Mouse (Mus musculus) liver, embryonic 15.5 days (tissue): Measurements from ENCODE around the gene Cask. TPM values are rescaled to one million over a fixed set of nuclear protein-coding genes. Genes with fewer than 3 reads are reported as not detected.
"Not testable (repeated sequence)": the region's sequence is repeated elsewhere in the genome, so short reads cannot be mapped to it uniquely, and the experiment has no call there.

ENCODE experiments used
- ATAC-seq: fragments of 200-750 bp; cut with Nextera tagmentation; 2 replicates; pipeline ENCODE4 v1.8.0; 2017; ENCODE audit warnings: moderate number of reproducible peaks, mild to moderate bottlenecking, moderate library complexity; ENCODE audit not compliant: insufficient read depth
- H3K27ac ChIP-seq: fragments of 300-500 bp; sonication (generic); replicated peaks from 2 replicates; pipeline ENCODE4 v1.5.1; 2015; ENCODE audit warnings: mild to moderate bottlenecking, inconsistent platforms
- H3K27me3 ChIP-seq: fragments of 300-500 bp; sonication (generic); 2 replicates; pipeline ENCODE4 v1.6.1; 2015; ENCODE audit warnings: mild to moderate bottlenecking, inconsistent platforms
- H3K36me3 ChIP-seq: fragments of 300-500 bp; sonication (generic); replicated peaks from 2 replicates; pipeline ENCODE4 v1.6.1; 2015; ENCODE audit warnings: moderate library complexity, mild to moderate bottlenecking, inconsistent platforms
- H3K4me1 ChIP-seq: fragments of 300-500 bp; sonication (generic); replicated peaks from 2 replicates; pipeline ENCODE4 v1.6.1; 2015; ENCODE audit warnings: inconsistent platforms
- H3K4me2 ChIP-seq: fragments of 300-500 bp; sonication (generic); 2 replicates; pipeline ENCODE4 v1.6.1; 2015; ENCODE audit warnings: moderate library complexity, mild to moderate bottlenecking, inconsistent platforms
- H3K4me3 ChIP-seq: fragments of 300-500 bp; sonication (generic); replicated peaks from 2 replicates; pipeline ENCODE4 v1.5.1; 2015; ENCODE audit warnings: mild to moderate bottlenecking, inconsistent platforms
- H3K9ac ChIP-seq: fragments of 300-500 bp; sonication (generic); 2 replicates; pipeline ENCODE4 v1.6.1; 2015; ENCODE audit warnings: moderate library complexity, mild to moderate bottlenecking, inconsistent platforms
- H3K9me3 ChIP-seq: fragments of 300-500 bp; sonication (generic); replicated peaks from 2 replicates; pipeline ENCODE4 v1.6.1; 2016; ENCODE audit warnings: inconsistent platforms
- WGBS: fragments of 180-500 bp; shearing (Covaris S2); methylation state at CpG from one replicate; pipeline ENCODE4 v1.1.7; 2015; ENCODE audit warnings: mixed read lengths; ENCODE audit not compliant: insufficient replicate concordance; 5-methylcytosine and 5-hydroxymethylcytosine counted together
- polyA plus RNA-seq: library from polyadenylated mRNA; unstranded; fragments of >200 nt; fragmentation: Nextera tagmentation; extraction: Ambion mirVana; gene quantifications from 2 replicates; pipeline ENCODE4 v1.2.1, GENCODE M21; 2015

The Cask gene
- polyA plus RNA-seq, 1 experiment from 2014 or later = 1.0 TPM

DNA sequence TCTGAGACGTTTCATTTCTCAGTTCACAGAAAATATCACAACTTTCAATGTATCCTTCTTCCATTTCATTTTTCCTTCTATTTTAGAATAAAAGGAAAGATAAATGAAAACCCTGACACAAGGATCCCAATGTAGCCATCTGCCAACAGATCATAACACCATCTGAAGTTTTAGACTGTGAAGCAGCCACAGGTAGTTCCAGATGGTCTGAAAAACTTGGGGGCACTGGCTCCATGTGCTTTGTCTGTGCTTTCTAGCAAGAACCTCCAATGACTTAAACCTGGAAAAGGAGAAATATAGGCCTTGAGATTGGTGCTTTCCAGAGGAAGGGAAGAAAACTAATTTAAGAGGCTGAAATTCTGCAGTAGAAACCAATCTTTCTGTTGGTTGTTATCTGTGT is 28.4 kb downstream of the Cask start:
- Histone ChIP-seq H3K36me3 (no peaks in the 10 kb centered on the region), H3K4me3 (no peak overlapping the region), H3K4me2 (no peak overlapping the region), H3K27me3 (no peaks in the 10 kb centered on the region), H3K9me3 (no peaks in the 10 kb centered on the region), H3K27ac (no peak overlapping the region), H3K9ac (no peak overlapping the region), H3K4me1 (no peaks in the 10 kb centered on the region)
- 49% methylated on average over 1 of the region's 1 CpGs for WGBS
- no peak for ATAC-seq

- WGBS = 33% methylated on average over 2 of the region's 2 CpGs
- no peak for ATAC-seq
- Histone ChIP-seq H3K9me3 (no peaks in the 10 kb centered on the region), H3K27me3 (no peaks in the 10 kb centered on the region), H3K4me3 (no peak overlapping the region), H3K9ac (no peak overlapping the region), H3K27ac (no peak overlapping the region), H3K36me3 (no peaks in the 10 kb centered on the region), H3K4me1 (no peaks in the 10 kb centered on the region), H3K4me2 (no peak overlapping the region)
These were observed 52.4 kb downstream of the Cask start for GRCm38 (mm10) chrX:13798754-13799153.

GRCm38 (mm10) chrX:13765672-13766071 is 85.5 kb downstream of the Cask start:
- Histone ChIP-seq H3K27me3 (no peaks in the 10 kb centered on the region), H3K9ac (no peak overlapping the region), H3K4me3 (no peak overlapping the region), H3K27ac (no peak overlapping the region), H3K4me1 (no peaks in the 10 kb centered on the region), H3K9me3 (no peaks in the 10 kb centered on the region), H3K4me2 (no peak overlapping the region), H3K36me3 (no peaks in the 10 kb centered on the region)
- ATAC-seq = no peak
- 75% methylated on average over 1 of the region's 1 CpGs for WGBS

GRCm38 (mm10) chrX:13765024-13765423 is 86.1 kb downstream of the Cask start:
- 65% methylated on average over 1 of the region's 1 CpGs for WGBS
- H3K27me3 ChIP-seq = no peaks in the 10 kb centered on the region

DNA sequence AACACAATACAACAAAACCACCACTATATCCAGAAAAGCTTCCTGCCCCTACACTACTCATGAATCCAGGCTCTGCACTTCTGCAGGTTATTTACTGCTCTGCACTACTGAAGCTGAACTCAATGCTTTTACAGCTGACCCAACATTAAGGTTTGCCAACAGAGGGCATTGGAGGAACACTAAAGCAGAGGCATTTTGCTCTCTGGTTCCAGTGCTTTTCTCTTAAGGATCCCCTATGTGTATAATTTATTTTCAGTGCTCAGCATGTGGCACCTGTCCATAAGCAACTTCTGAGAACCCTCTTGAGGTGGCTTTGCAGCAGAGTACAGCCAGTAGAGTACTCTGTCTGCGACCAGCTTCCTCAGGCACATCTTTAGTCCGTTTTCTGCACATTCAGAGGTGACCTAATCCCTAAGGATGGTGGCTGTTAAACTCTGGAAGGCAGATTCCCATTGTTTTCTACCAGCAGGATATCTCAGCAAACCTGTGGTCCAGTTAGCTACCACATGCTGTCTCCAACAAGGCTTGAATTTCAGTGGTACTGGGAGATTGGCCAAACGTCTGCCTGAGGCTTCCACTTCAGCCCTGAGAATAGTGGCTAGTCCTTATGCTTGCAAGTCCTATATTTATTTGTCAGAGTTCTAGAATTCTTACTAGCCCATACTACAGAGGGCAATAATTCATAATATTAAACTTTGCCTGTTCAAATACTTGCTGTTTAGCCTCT is 93.7 kb downstream of the Cask start:
- Histone ChIP-seq H3K9me3 (no peaks in the 10 kb centered on the region), H3K27ac (no peak overlapping the region), H3K4me2 (no peak overlapping the region), H3K4me1 (no peaks in the 10 kb centered on the region), H3K36me3 (no peaks in the 10 kb centered on the region), H3K27me3 (no peaks in the 10 kb centered on the region), H3K4me3 (no peak overlapping the region), H3K9ac (no peak overlapping the region)
- 30% methylated on average over 3 of the region's 3 CpGs for WGBS
- ATAC-seq = no peak

More at GRCm38 (mm10) chrX:13765024-13765423, 86.1 kb downstream of the Cask start:
- Histone ChIP-seq H3K4me3 (no peak overlapping the region), H3K9me3 (no peaks in the 10 kb centered on the region), H3K4me2 (no peak overlapping the region), H3K36me3 (no peaks in the 10 kb centered on the region), H3K4me1 (no peaks in the 10 kb centered on the region), H3K9ac (no peak overlapping the region), H3K27ac (no peak overlapping the region)
- ATAC-seq = no peak

DNA sequence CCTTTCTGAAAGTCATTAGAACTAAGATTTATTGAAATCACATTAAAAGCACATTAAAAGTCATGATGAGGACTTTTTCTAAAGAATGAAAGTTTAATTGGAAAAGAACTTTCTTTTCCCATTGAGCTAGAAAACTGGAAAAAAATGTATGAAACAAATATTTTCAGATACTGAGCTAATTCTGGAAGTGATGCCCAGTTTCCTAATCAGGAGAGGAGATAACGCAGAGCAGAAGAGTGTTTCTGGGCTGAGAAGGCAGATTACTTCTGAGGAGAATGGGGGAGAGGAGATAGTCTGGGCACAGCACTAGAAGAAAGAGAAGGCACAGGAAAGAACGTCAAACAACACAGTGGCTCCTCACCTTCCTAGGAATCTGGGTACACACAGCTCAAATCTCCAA is 110.1 kb downstream of the Cask start:
- Histone ChIP-seq H3K9ac (no peak overlapping the region), H3K27me3 (no peaks in the 10 kb centered on the region), H3K36me3 (no peaks in the 10 kb centered on the region), H3K4me3 (no peak overlapping the region), H3K4me1 (no peaks in the 10 kb centered on the region), H3K4me2 (no peak overlapping the region), H3K9me3 (no peaks in the 10 kb centered on the region), H3K27ac (no peak overlapping the region)
- WGBS = 31% methylated on average over 2 of the region's 2 CpGs
- no peak for ATAC-seq

GRCm38 (mm10) chrX:13730785-13731184 is 120.4 kb downstream of the Cask start:
- not testable (repeated sequence) for H3K4me3 ChIP-seq, H3K27me3 ChIP-seq, H3K27ac ChIP-seq, ATAC-seq, H3K36me3 ChIP-seq, H3K9ac ChIP-seq, H3K9me3 ChIP-seq, H3K4me1 ChIP-seq, H3K4me2 ChIP-seq

DNA sequence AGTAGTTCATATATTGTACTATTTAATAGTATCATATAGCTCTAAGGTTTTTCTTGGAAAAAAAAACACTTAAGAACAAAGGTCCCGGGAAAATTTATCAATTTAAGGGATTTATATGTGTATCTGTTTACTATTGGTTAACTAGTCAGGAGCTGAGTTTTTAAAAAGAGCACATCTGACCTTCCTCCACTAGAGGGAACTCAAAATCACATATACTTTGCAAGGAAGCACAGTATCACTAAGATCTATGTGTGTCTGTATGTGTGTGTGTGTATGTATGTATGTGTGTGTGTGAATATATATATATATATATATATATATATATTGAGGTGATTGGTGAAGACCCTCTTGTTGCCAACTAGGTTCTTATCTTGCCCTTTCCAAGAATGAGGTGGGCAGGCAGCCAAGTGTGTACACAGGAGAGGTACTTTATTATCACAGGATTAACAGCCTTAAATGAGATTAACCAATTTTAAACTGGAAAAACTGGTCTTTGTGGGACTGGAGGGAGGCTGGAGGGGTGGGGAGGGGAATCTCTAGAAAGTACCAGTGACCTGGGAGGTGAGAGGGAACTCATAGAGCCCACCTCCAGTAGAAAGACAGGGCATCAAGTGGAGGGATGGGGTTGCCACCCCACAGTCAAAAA is 121.2 kb downstream of the Cask start:
- Histone ChIP-seq H3K9me3 (no peaks in the 10 kb centered on the region), H3K4me2 (no peak overlapping the region), H3K4me1 (no peaks in the 10 kb centered on the region), H3K36me3 (no peaks in the 10 kb centered on the region), H3K27me3 (no peaks in the 10 kb centered on the region), H3K4me3 (no peak overlapping the region), H3K9ac (no peak overlapping the region), H3K27ac (no peak overlapping the region)
- WGBS = 44% methylated on average over 1 of the region's 1 CpGs
- no peak for ATAC-seq

DNA sequence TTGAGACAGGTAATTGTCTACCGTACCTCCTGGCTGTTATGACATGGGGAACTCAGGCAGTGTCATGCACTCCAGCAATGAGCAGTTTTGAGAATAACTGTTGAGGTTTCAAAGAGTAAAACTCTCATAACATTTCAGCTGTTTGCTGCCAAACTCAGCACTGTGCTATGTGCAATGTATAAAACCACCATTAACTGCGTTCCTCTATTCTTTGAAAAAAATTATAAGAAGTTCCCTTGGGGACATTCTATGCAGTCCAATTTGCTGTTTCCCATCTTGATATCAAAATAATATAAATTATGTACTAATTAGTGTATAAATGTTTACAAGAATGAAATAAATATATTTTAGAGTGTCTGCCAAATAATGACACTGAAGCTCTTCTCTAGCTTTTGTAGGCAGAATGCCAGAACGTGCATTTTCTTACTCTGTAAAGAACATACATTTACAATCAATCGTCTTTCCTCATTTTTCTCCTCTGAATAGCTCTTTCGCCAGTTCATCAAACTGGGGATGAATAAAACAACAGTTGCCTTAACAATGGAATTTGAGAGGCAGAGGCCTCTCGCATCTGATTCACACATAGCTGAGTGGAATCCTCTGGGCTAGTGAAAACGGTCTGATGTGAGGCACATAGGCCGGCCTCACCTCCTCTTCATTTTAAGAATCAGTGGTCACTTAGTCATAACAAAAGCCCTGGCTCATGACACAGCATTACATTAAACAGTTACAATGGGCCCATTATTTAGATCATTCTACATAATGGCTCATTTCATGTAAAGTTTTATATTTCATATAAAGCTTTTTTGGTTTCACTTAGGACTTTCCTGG is 125.4 kb downstream of the Cask start:
- no peak overlapping the region for H3K4me3 ChIP-seq
- H3K36me3 ChIP-seq = no peaks in the 10 kb centered on the region
- no peak overlapping the region for H3K4me2 ChIP-seq
- no peak for ATAC-seq
- H3K9me3 ChIP-seq = no peaks in the 10 kb centered on the region
- H3K9ac ChIP-seq = no peak overlapping the region
- 67% methylated on average over 8 of the region's 8 CpGs for WGBS
- no peak overlapping the region for H3K27ac ChIP-seq
- no peaks in the 10 kb centered on the region for H3K4me1 ChIP-seq
- H3K27me3 ChIP-seq = no peaks in the 10 kb centered on the region

- Histone ChIP-seq H3K36me3 (no peaks in the 10 kb centered on the region), H3K4me1 (no peaks in the 10 kb centered on the region), H3K4me3 (no peak overlapping the region), H3K9ac (no peak overlapping the region), H3K9me3 (no peaks in the 10 kb centered on the region), H3K4me2 (no peak overlapping the region), H3K27me3 (no peaks in the 10 kb centered on the region), H3K27ac (no peak overlapping the region)
- 20% methylated on average over 7 of the region's 7 CpGs for WGBS
- ATAC-seq = no peak
These were observed 130.8 kb downstream of the Cask start for GRCm38 (mm10) chrX:13720296-13720829.

DNA sequence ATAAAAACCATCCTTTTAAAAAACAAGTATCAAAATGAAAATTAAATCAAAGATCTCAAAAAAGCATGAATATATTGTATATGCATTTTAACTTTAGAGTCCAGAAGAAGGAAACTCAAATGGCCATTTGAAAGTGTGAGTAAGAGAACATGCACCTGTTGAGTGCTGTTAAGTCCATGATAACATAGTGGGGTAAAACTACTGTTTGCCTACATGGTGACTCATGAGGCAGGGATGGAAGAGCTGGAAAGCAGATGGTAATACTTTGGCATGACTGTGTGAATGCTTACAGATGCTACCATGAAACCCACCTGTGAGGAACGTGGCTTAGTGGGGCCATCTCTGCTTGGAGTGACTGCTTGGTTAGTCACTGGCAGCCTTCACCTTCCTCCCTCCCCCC is 132.9 kb downstream of the Cask start:
- no peaks in the 10 kb centered on the region for H3K9me3 ChIP-seq
- ATAC-seq = no peak
- H3K27me3 ChIP-seq = no peaks in the 10 kb centered on the region
- H3K27ac ChIP-seq = no peak overlapping the region
- H3K4me1 ChIP-seq = no peaks in the 10 kb centered on the region
- H3K9ac ChIP-seq = no peak overlapping the region
- 50% methylated on average over 1 of the region's 1 CpGs for WGBS
- H3K4me2 ChIP-seq = no peak overlapping the region
- H3K4me3 ChIP-seq = no peak overlapping the region
- no peaks in the 10 kb centered on the region for H3K36me3 ChIP-seq
